Mouse (Mus musculus) cerebral cortex, adult 2 months (tissue): ENCODE measurements around the gene Dhx57.

Experiments
- WGBS: fragments of 180-500 bp; shearing (Covaris S2); methylation state at CpG from one replicate; pipeline ENCODE4 v1.1.7; 2018; 5-methylcytosine and 5-hydroxymethylcytosine counted together

Dhx57 gene

DNA sequence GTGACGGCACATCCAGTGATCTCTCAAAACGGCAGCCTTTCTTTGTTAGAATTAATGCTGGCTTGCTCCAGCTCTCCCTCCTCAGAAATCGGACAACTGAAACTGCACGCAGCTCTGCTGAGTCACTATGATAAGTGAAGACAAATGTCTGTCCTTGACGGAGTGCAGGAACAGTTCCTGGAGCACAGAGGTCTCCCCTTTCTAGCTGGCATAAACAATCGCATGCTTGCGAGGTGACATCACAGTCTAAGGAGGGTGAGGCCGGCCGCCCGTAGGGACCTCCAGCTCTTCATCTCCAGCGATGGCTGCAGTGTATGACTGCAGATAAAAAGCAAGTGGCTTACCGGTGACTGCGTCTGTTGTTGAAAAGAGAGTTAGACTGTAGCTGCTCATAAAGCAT is 35.1 kb downstream of the Dhx57 start:
- WGBS = 55% methylated on average over 13 of the region's 13 CpGs

DNA sequence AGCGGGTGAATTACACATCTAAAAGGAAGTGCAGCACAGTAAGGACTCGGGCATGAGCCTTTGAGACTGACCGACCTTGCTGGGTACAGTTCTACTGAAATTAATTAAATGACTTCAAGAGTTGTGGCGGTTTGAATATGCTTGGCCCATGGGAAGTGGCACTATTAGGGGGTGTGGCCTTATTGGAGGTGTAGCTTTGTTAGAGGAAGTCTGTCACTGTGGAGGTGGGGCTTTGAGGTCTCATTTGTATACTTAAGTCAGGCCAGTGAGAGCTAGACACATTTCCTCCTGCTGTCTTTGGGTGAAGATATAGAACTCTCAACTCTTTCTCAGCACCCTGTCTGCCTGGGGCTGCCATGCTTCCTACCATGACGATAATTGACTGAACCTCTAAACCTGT is 35.9 kb downstream of the Dhx57 start:
- WGBS = 99% methylated on average over 5 of the region's 5 CpGs

DNA sequence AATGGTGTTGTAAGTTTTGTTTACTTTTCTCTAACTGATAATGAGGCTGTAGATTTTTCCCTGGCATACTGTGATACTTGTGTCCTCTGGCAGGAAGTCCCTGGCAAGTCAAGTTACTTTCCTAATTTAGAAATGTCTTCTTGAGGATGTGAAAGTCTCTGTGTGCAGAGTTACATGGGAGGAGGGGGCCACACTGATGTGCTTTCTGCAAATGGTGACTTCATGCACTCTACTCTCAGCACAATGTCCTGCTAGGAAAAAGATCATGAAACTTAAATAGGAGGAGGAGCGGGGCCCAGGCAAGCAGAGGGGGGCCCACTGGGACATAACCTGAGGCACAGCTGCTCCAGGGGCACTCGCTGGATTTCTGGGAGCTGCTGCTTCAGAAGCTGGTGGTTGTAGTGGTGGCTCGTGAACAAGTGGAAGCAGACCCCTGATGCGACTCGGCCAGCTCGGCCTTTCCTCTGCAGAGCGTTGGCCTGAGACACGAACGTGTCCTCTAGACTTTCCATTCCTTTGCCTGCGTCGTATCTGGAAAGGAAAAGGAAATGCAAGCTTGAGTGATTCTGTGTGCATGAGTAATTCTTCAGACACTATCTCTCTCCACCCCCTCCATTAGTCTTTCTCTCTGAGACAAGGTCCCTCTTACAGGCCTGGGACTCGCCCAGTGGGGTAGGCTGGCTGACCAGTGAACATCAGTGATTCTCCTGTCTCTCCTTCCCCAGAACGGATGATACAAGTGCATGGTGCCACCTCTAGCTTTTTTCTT is 37.3 kb downstream of the Dhx57 start:
- 80% methylated on average over 13 of the region's 13 CpGs for WGBS

DNA sequence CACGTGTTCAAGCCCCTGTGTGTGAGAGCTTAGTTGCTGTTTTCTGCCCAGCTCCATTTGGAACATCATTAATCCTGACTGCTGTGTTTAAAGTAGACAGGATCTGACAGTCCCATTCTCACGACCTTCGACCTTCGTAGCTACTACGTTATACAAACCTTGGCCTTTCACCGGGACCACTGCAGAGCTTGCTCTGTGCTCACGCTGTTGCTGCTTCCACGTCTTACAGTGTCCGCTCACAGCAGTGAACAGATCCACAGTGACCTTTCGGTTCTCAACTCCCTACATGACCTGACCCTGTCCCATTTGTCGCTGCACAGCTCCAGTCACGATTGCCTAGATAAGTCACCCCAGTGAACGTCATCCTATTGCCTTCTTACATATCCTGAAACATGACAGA is 47.2 kb downstream of the Dhx57 start:
- 88% methylated on average over 13 of the region's 13 CpGs for WGBS

DNA sequence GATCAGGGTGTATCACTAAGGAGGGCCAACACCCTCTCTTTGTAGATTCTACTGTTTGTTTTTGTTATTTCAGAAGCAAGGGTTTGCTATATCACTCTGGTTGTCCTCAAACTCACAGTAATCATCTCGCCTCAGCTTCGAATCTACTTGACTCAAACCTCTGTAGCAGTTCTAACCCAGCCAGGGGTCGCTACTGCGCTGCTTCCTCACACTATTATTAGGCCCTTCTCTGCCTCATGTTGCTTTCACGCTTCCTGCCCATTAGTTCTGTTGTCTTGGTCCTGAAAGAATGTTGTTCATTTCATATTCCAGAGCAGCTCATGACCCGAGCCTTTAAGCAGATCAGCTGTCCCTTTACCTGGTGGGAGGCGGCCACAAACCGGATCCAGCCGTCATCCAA is 48.7 kb downstream of the Dhx57 start:
- WGBS = 88% methylated on average over 9 of the region's 9 CpGs

DNA sequence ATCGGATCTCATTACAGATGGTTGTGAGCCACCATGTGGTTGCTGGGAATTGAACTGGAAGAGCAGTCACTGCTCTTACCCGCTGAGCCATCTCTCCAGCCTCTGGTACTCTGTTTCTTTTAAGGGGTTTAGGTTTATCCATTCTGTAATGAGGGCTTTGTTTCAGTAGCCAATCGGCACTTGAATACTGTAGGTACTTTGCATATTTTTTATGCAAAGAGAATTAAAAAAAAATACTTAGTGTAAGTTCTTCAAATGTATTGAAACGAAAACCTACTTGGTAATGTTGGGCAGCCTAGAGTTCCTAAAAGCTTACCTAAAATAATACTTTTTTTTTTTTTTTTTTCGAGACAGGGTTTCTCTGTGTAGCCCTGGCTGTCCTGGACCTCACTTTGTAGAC is 52.8 kb downstream of the Dhx57 start:
- WGBS = 75% methylated on average over 5 of the region's 5 CpGs

DNA sequence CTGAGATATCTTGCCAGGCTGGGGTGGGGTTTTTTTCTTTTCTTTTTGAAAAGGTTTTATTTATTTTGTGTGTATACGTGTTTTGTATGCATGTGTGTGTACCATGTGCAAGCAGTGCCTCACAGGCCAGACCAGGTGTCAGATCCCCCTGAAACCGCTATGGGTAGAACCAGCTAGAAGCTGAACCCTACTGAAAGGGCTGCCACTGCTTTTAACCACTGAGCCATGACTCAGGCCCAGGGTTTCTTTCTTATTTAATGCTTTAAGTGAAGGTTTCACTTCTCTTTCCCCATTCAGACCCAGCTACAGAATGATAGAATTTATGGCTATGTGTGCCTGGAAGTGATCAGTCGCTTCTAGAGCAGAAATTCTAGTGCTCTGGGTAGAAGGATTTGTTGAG is 53.5 kb downstream of the Dhx57 start:
- 89% methylated on average over 3 of the region's 3 CpGs for WGBS

DNA sequence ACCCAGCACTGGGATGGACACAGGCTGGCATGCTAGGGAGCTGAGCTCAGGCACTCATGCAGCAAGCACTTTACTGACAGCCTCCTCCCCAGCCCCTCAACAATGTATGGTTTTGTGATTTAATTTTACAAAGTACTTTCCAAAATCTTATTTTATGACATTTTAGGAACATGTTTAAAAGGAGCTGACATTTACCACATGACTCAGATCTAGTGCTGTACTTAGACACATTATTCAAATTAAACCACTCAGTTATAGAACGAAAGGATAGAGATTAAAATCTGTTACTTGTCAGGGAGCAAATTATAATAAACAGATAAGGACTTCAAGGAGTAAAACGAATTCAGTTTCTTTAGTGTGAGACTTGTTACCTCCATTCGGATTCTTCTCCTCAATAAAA is 54.8 kb downstream of the Dhx57 start:
- WGBS = 52% methylated on average over 3 of the region's 3 CpGs

DNA sequence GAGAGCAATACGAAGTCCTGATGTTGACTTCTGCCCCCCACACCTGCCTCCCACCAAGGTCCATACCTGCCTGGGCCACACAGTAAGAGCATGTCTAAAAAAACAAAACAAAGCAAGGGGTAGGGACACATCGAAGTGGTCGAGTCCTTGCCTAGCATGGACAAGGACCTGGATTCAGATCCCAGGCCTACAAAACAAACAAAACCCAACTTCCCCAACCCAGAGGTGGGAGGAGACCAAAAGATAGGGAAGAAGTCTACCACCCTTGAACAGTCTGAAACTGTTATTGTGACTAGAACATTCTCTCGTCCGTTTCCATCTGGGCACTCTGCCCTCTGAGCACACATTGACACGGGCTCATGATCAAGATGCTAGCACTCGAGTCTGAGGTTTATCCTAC is 55.9 kb downstream of the Dhx57 start:
- WGBS = 62% methylated on average over 7 of the region's 7 CpGs

DNA sequence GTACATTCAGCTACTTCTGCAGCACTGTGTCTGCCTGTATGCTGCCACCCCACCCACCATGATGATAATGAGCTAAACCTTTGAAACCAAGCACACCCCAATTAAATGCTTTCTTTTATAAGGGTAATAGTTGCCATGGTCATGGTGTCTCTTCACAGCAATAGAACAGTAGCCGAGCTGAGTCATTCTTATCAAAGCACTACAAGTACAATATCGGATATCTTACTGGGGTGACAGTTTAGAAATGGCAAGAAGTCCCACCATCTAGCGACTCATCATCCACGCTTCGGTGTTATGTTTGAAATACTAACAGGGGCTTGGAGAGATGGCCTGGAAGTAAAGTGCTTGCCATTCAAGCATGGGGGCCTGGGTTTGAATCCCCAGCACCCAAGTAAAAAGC is 56.4 kb downstream of the Dhx57 start:
- 89% methylated on average over 5 of the region's 5 CpGs for WGBS

DNA sequence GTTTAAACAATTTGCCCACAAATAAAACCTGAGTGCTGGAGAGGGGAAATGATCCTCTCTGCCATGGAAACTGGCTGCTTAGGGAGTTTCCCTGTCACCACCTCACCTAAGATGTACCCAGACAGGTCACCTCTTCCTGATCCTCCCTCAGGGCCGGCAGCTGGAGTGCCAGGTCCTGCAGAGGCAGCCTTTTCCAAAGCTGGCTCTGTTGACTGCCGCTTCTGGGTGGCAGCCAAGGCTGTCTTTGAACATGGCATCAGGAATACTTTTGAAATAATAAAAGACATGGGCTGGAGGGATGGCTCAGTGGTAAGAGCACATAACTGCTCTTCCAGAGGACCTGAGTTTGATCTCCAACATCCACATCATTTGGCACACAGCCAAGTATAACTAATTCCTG is 60.9 kb downstream of the Dhx57 start:
- 62% methylated on average over 2 of the region's 2 CpGs for WGBS

DNA sequence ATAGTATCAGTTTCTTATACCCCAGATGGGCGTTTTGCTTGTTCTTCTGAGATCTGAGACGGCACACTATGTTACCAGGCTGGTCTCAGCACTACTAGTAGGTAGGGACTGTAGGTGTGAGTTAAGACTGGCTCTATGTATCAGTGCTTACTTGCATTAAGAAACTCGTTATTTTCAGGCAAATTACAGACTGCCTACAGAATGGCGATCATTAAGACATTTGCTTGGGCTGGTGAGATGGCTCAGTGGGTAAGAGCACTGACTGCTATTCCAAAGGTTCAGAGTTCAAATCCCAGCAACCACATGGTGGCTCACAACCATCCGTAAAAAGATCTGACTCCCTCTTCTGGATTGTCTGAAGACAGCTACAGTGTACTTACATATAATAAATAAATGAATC is 65.1 kb downstream of the Dhx57 start:
- 35% methylated on average over 5 of the region's 5 CpGs for WGBS

DNA sequence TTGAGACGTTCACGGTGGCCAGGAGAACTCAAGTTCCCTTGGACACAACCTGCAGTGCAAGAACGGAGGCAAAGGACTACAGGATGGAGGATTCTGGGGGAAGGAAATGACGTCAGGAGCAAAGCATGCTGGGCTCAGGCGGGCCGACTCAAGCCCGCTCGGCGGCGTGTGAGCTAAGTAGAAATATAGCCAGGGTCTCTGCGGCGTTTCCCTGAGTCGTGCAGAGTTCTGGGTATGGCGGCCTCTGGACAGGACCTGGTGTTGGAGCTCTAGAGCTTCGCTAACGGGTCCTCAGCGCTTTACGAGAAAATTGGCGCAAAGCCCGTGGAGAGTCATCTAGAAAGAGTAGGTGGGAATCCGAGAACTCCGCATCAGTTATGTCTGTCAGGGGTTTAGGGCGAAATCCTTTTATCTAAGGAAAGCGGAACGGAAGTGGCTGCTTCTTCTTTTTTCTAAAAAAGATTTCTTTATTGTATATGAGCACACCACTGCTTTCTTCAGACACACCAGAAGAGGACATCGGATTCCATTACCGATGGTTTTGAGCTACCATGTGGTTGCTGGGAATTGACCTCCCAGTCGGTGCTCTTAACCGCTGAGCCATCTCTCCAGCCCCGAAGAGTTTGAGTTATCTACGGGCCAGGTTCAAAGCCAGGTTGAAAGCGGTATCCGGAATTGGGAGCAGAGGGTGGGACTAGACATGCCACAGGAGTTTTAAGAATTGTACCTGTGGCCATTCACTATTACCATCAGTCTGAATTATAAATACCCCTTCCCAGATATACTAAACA is 65.8 kb downstream of the Dhx57 start, which contains the start of gene Gemin6:
Gene Gemin6, plus strand, starts transcription at position 116 of the 791 bp plus-strand sequence.
- 1% methylated on average over 33 of the region's 33 CpGs for WGBS

DNA sequence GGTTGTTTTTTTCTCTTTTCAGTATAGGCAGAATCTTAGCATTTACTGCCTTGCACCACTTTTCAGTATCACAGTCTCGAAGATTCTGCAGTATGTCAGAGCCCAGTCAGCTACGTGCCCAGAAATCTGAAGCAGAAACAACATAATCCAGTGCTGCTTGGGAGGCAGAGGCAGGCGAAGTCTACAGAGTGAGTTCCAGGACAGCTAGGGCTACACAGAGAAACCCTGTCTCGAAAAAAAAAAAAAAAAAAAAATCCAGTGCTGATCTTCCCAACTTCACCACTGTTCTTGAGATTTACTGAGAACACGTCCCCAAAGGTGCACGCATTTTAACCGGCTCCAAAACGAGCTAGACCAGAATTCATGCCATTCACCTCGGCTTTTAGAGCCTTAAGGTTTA is 66.4 kb downstream of the Dhx57 start:
- WGBS = under 1% methylated on average over 9 of the region's 9 CpGs

DNA sequence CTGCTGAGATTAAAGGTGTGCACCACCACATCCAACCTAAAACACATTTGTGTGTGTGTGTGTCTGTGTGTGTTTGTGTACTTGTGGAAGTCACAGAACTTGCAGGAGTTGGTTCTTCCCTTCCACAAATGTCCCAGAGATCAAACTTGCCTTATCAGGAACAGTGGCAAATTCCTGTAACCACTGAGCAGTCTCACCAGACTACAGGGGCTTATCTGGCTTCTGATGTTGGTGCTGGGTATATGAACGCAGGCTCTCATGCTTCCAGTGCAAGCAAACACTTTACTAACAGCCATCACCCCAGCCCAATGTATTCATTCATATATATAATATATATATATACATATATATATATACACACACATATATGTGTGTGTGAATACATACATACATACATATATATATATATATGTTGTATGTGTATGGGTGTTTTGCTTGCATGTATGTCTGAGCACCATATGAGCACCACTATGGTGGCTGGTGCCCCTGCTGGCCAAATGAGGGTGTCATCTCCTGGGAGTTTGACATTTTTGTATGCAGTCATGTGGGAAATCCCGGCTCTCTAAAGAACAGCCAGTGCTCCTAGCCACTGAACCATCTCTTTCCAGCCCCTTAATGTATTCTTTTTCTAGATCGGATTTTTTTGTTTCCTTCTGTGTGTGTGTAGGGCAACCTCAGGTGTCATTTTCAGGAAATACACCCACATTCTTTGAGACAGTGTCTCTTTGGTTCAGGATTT is 68.2 kb downstream of the Dhx57 start:
- WGBS = 63% methylated on average over 3 of the region's 3 CpGs

DNA sequence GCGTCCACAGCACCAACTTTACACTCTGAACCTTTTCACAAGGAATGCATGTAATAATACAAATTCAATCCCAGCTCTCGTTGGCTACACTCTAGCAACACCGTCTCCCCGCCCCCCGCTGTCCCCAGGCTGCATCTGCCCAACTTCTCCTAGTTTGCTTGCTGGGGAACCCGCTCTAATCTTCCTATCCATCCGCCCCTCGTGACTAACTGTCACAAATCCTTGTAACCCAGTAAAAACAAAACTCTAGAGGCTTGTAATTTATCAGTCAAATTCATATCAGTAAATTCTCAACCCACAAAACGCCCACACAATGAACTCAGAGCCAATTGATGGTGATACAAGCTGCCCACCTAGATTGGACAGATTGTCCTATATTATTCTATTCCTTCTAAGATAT is 69.1 kb downstream of the Dhx57 start:
- WGBS = 74% methylated on average over 9 of the region's 9 CpGs

DNA sequence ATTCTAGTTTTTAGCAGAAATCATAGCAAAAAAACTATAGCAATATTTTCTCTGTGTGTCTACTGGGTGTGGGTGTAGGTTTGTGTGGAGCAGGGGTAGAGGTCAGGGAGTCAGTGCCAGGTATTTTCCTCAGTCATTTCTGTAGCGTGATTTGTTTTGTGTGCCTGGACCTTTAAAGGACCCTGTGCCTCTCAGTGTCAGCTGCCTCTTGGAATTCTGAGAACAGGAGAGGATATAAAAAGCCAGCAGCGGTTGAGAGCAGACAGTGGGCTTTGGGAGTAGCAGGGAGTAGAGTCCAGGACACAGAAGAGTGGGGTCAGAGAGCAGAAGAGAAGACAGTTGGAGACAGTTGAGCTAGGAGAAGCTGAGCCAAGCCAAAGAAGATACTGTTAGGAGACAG is 70.1 kb downstream of the Dhx57 start:
- WGBS = 72% methylated on average over 2 of the region's 2 CpGs

DNA sequence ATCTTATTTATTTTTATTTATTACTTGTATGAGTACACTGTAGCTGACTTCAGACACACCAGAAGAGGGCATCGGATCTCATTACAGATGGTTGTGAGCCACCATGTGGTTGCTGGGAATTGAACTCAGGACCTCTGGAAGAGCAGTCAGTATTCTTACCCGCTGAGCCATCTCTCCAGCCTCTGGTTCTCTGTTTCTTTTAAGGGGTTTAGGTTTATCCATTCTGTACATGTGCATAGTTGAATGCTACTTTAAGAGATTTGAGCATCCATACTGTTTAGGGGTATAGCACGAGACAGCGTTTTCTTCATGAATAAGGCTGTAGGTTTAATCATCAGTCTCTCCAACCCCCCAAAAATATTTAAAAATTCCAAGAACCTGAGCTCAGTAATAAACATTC is 76.3 kb downstream of the Dhx57 start:
- 95% methylated on average over 4 of the region's 4 CpGs for WGBS

DNA sequence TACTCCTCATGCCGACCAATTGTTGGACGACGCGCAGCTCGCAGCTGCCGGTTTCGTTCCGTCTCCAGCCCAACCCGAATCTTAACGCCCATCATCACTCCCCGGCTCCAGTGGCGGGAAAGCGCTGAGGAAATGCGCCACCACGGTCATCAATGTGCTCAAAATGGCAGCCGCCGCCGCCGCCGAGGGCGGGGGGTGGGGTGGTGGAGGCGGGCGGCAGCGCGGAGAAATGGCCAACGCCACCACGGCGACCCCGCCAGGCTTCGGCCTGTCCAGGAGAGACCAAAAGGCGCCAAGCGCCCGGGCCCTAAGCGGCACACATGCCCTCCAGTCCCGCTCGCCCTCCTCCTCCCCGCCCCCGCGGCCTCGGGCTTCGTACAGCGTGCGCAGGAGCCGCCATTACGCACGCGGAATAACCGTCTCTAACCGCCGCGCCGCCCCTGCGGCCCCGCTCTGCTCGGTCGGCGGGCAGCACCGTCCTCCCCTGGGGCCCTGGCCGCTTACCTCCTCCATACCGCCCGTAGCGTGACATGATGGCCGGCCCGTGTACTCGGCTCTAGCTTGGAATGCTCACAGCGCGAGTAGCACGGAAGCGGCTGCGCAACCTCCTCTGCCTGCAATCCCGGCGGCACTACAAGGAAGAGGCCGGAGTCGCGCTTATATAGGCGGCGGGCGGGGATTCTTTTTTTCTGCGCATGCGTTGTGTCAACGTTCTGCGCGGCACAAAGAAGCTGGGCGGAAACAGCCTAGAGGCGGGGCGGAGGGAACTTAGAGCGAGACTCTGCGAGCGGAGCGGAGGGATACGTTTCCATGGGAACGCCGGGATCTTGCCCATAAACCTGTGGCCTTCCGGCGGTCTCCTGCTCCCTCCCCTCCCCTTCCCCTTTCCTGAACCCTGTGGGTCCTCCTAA is 83.3 kb downstream of the Dhx57 start, which contains the start of the genes Srsf7 and Ttc39d:
Gene Srsf7, minus strand, starts transcription at position 637 of the 911 bp plus-strand sequence.
Gene Ttc39d, plus strand, starts transcription at position 790 of the 911 bp plus-strand sequence.
- WGBS = under 1% methylated on average over 93 of the region's 95 CpGs

DNA sequence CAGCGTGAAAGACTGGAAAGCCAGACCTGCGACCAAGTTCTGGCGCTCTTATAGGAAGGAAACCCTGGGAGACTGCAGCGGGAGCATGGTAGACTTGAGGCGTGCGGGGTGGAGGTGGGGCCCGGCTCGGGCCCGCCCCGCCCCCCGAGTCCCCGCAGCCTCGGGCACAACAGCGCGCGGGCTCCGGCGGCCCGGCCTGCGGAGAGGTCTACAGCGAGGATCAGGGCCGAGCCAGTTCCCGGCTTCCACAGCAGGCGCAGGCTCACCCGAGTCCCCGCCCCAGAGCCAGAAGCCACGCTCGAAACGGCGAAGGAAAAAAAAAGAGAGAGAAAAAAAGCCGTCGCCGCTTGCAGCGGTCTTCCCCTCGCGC is 84.0 kb downstream of the Dhx57 start:
- WGBS = 0% methylated on average over 36 of the region's 36 CpGs

DNA sequence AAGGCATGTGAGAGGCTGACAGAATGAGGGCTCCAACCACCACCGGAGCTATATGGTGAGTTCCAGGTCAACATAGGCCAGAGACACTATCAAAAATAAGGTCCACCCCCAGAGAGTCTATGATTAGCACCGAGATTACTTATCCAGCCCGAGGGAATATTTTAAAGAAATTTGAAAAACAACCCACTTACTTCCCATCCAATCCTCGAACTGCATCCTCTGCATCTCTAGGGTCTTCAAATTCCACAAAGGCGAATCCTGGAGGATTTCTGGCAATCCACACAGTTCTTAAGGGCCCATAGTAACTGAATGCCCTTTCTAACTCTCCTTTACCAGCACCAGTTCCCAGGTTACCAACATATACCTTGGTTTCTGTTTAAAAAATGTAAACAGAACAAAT is 84.6 kb downstream of the Dhx57 start:
- 9% methylated on average over 5 of the region's 5 CpGs for WGBS
